Mouse (Mus musculus) limb, embryonic 14.5 days (tissue): ENCODE measurements around the gene Unc13b. TPM values are rescaled to one million over a fixed set of nuclear protein-coding genes. Genes with fewer than 3 reads are reported as not detected.

Experiments
- ATAC-seq: fragments of 200-750 bp; cut with Nextera tagmentation; 2 replicates; pipeline ENCODE4 v1.8.0; 2017; ENCODE audit warnings: low read depth, moderate number of reproducible peaks, moderate TSS enrichment; ENCODE audit not compliant: low FRiP score
- DNase-seq: peaks from one replicate; pipeline ENCODE4 v3.0.0-alpha.2; 2015; ENCODE audit warnings: low spot score
- H3K27ac ChIP-seq: fragments of 300-500 bp; sonication (generic); replicated peaks from 2 replicates; pipeline ENCODE4 v1.5.1; 2014; ENCODE audit warnings: low read depth, mild to moderate bottlenecking, low read length, moderate library complexity, mixed read lengths
- H3K27me3 ChIP-seq: fragments of 300-500 bp; sonication (generic); 2 replicates; pipeline ENCODE4 v1.6.1; 2014; ENCODE audit warnings: low read length, mixed read lengths; ENCODE audit not compliant: control insufficient read depth, insufficient read depth
- H3K36me3 ChIP-seq: fragments of 300-500 bp; sonication (generic); 2 replicates; pipeline ENCODE4 v1.6.1; 2014; ENCODE audit warnings: mild to moderate bottlenecking, low read length, moderate library complexity, mixed read lengths; ENCODE audit not compliant: control insufficient read depth, insufficient read depth
- H3K4me1 ChIP-seq: fragments of 300-500 bp; sonication (generic); 2 replicates; pipeline ENCODE4 v1.6.1; 2014; ENCODE audit warnings: antibody characterized with exemption, low read length, mixed read lengths; ENCODE audit not compliant: control insufficient read depth, insufficient read depth
- H3K4me2 ChIP-seq: fragments of 300-500 bp; sonication (generic); replicated peaks from 2 replicates; pipeline ENCODE4 v1.6.1; 2014; ENCODE audit warnings: low read depth, mild to moderate bottlenecking, low read length, moderate library complexity; ENCODE audit not compliant: severe bottlenecking
- H3K4me3 ChIP-seq: fragments of 300-500 bp; sonication (generic); replicated peaks from 2 replicates; pipeline ENCODE4 v1.5.1; 2014; ENCODE audit warnings: low read length
- H3K9ac ChIP-seq: fragments of 300-500 bp; sonication (generic); 2 replicates; pipeline ENCODE4 v1.6.1; 2014; ENCODE audit warnings: mild to moderate bottlenecking, low read depth, low read length, moderate library complexity; ENCODE audit not compliant: severe bottlenecking
- H3K9me3 ChIP-seq: fragments of 300-500 bp; sonication (generic); 2 replicates; pipeline ENCODE4 v1.6.1; 2016; ENCODE audit warnings: low read length; ENCODE audit not compliant: control insufficient read depth
- POLR2A ChIP-seq: fragments of 200-500 bp; IDR thresholded peaks from 2 replicates; pipeline ENCODE4 v1.8.0; 2012; ENCODE audit warnings: inconsistent platforms, mild to moderate bottlenecking, moderate library complexity, borderline replicate concordance; ENCODE audit not compliant: insufficient read depth, insufficient read length; ENCODE audit errors: extremely low read depth
- WGBS: fragments of 180-500 bp; shearing (Covaris S2); extraction: QIAGEN DNeasy Blood & Tissue Kit; methylation state at CpG from one replicate; pipeline ENCODE4 v1.1.7; 2014; 5-methylcytosine and 5-hydroxymethylcytosine counted together
- polyA plus RNA-seq, 2 experiments: library from polyadenylated mRNA; depleted of rRNA in 1 of 2; stranded (reverse) in 1 of 2; unstranded in 1 of 2; fragments of >200 nt; fragmentation: Nextera tagmentation in 1 of 2; extraction: Ambion mirVana in 1 of 2; gene quantifications; 2 replicates each; pipeline versions ENCODE4 v1.2.1 to v1.2.3; 2012 to 2014

Unc13b gene
- polyA plus RNA-seq, 2 experiments, result 2.5 to 7.2 TPM

DNA sequence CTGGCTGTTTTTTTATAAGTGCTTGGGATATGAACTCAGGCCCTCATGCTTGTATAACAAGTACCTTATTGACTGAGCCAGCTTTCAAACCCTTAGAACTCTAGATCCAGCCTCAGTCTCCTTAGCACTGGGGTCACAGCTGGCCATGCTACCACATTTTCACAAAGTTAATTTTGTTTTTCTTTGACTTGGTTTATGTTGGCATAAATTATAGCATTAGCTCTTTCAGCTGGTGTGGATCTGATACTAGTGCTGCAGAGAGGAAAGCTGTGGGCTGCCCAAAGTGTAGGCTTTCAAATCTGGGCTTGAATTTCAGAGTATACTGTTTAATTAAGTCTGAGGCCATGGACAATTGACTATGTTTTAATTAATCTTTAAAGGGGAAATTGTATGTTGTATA, 16.2 kb downstream of the Unc13b start:
- H3K4me1 ChIP-seq, result no peaks in the 10 kb centered on the region
- no peak overlapping the region for H3K4me2 ChIP-seq
- no peak overlapping the region for H3K4me3 ChIP-seq
- no peaks in the 10 kb centered on the region for H3K27me3 ChIP-seq
- no peak for TF ChIP-seq POLR2A
- no peak overlapping the region for H3K27ac ChIP-seq
- no peak for DNase-seq
- no peak overlapping the region for H3K9ac ChIP-seq
- H3K36me3 ChIP-seq, result no peaks in the 10 kb centered on the region
- no peak for ATAC-seq
- no peaks in the 10 kb centered on the region for H3K9me3 ChIP-seq

DNA sequence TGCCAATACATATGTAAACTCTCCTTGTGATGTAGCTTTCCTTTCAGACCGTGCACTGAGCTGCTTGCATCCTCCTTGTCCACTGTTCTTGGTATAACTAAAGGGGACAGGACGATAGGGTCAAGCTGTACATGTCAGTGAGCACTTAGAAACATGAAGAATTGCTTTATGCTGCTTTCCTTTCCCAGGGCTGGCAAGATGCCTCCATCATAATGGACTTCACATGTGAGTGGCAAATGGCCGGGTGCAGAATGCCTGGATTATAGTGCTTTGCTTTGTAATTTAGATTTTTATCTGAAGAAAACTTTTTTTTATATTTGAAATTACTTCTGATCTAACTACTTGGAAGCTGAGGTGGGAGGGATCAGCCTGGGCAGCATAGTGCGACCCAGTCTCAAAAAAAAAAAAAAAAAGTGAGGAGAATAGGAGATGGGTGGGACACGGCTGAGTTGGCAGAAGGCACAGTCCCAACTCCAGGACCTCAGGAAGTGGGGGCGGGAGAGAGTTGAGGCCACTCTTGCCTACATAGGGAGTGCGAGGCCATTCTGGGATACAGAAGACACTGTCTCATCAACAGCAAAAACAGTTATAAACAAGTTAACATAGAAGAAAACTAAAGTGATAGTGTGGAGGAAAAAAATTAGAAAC, 19.4 kb downstream of the Unc13b start:
- DNase-seq (no peak), ATAC-seq (no peak)
- Histone ChIP-seq H3K9ac (no peak overlapping the region), H3K27me3 (no peaks in the 10 kb centered on the region), H3K4me2 (no peak overlapping the region), H3K36me3 (no peaks in the 10 kb centered on the region), H3K4me1 (no peaks in the 10 kb centered on the region), H3K9me3 (no peaks in the 10 kb centered on the region), H3K4me3 (no peak overlapping the region), H3K27ac (no peak overlapping the region)
- no peak for TF ChIP-seq POLR2A
- 56% methylated on average over 7 of the region's 7 CpGs for WGBS

DNA sequence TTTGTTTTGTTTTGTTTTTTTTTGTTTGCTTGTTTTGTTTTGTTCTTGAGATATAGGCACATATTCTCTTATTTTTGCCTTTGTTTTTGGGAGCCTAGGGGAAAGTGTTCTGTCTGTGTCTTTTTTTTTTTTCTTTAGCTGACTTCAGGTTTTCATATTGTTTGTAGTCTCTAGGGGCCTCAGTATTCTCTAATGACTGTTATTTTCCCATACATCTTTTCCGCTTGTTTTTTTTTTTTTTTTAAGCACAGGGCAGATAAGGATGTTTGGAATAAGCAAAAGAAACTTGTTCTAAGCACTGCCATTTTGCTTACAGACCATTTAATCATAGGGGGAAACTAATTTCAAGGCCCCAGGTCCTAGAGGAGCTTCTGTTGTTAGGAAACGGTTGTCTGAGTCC, 23.7 kb downstream of the Unc13b start:
- DNase-seq (no peak), ATAC-seq (no peak)
- Histone ChIP-seq H3K9ac (no peak overlapping the region), H3K27ac (no peak overlapping the region), H3K9me3 (no peaks in the 10 kb centered on the region), H3K36me3 (no peaks in the 10 kb centered on the region), H3K27me3 (no peaks in the 10 kb centered on the region), H3K4me2 (no peak overlapping the region), H3K4me3 (no peak overlapping the region), H3K4me1 (no peaks in the 10 kb centered on the region)
- WGBS, result 75% methylated on average over 2 of the region's 2 CpGs
- TF ChIP-seq POLR2A, result no peak

DNA sequence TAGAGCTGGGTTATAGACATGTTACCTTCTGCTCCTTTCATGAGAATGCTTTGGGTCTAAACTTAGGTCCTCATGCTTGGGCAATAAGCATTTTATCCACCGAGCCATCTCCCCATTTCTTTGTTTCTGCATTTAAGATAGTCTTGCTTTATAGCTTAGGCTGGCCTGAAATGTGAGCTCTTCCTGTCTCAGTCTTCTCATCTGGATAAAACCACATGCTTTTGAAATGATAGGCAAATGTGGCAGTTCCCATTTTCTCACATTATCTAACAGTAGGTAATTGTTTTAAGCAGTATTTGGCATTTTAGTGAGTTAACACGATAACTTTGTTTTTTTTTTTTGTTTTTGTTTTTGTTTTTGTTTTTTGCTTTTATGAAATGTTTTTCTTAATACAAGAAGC, 31.2 kb downstream of the Unc13b start:
- Histone ChIP-seq H3K9ac (no peak overlapping the region), H3K4me3 (no peak overlapping the region), H3K27me3 (no peaks in the 10 kb centered on the region), H3K4me1 (no peaks in the 10 kb centered on the region), H3K9me3 (no peaks in the 10 kb centered on the region), H3K27ac (no peak overlapping the region), H3K4me2 (no peak overlapping the region), H3K36me3 (no peaks in the 10 kb centered on the region)
- TF ChIP-seq POLR2A, result no peak
- DNase-seq, result no peak
- no peak for ATAC-seq
- 84% methylated on average over 2 of the region's 2 CpGs for WGBS

DNA sequence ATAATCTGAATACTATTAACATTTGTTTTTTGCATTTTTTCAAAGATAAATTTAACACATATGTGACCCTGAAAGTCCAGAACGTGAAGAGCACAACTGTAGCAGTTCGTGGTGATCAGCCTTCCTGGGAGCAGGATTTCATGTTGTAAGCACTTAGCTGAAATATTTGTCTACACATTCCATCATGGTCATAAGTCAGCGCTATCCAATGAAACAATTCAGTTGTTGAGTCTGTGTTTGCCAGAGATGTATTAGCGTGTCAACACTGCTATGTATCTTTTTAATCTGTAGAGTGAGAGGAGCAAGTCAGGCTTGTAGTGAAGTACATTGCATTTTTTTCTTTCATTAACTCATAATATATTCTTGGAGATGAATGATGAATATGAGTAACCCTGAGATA, 32.4 kb downstream of the Unc13b start:
- no peak overlapping the region for H3K9ac ChIP-seq

DNA sequence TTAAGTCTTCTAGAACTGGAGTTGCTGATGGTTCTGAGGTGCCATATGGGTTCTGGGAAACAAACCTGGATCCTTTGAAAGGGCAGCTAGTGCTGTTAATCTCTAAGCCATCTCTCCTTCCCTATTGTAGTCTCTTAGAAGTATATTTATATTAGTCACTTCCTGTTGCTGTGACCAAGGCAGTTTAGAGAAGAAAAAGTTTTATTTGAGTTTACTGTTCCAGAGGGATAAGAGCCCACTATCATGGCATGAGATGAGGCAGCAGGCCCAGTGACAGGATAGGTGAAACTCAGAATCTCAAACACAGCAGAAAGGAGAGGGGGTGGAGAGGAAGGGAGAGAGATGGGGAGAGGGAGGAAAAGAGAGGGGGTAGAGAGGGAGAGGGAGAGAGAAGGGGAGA, 54.7 kb downstream of the Unc13b start:
- no peak overlapping the region for H3K9ac ChIP-seq
- no peak for TF ChIP-seq POLR2A
- no peaks in the 10 kb centered on the region for H3K27me3 ChIP-seq
- no peak overlapping the region for H3K4me3 ChIP-seq
- DNase-seq, result no peak
- H3K9me3 ChIP-seq, result no peaks in the 10 kb centered on the region
- no peak overlapping the region for H3K27ac ChIP-seq
- ATAC-seq, result no peak
- H3K4me1 ChIP-seq, result no peaks in the 10 kb centered on the region
- H3K4me2 ChIP-seq, result no peak overlapping the region
- no peaks in the 10 kb centered on the region for H3K36me3 ChIP-seq

More for the DNA sequence above, 32.4 kb downstream of the Unc13b start:
- H3K27ac ChIP-seq, result no peak overlapping the region
- H3K4me3 ChIP-seq, result no peak overlapping the region
- H3K9me3 ChIP-seq, result no peaks in the 10 kb centered on the region
- no peak for TF ChIP-seq POLR2A
- 77% methylated on average over 4 of the region's 4 CpGs for WGBS
- H3K4me1 ChIP-seq, result no peaks in the 10 kb centered on the region
- H3K4me2 ChIP-seq, result no peak overlapping the region
- H3K36me3 ChIP-seq, result no peaks in the 10 kb centered on the region
- ATAC-seq, result no peak
- H3K27me3 ChIP-seq, result no peaks in the 10 kb centered on the region
- no peak for DNase-seq
